Mouse (Mus musculus) small intestine, adult 2 months (tissue): ENCODE results near the gene Gm13288.
"Not testable (repeated sequence)": the region's sequence is repeated elsewhere in the genome, so short reads cannot be mapped to it uniquely, and the experiment has no call there.

ENCODE experiments used
- CTCF ChIP-seq: fragments of 200-500 bp; IDR thresholded peaks from 2 replicates; pipeline ENCODE4 v1.5.1; 2012; ENCODE audit warnings: low read depth, mild to moderate bottlenecking, control low read depth, inconsistent platforms, low read length, moderate library complexity, mixed read lengths; ENCODE audit not compliant: insufficient replicate concordance, insufficient read length; ENCODE audit errors: extremely low read depth
- POLR2A ChIP-seq: fragments of 200-500 bp; IDR thresholded peaks from 2 replicates; pipeline ENCODE4 v1.6.1; 2012; ENCODE audit warnings: low read depth, mild to moderate bottlenecking, control low read depth, inconsistent platforms, low read length, moderate library complexity

DNA sequence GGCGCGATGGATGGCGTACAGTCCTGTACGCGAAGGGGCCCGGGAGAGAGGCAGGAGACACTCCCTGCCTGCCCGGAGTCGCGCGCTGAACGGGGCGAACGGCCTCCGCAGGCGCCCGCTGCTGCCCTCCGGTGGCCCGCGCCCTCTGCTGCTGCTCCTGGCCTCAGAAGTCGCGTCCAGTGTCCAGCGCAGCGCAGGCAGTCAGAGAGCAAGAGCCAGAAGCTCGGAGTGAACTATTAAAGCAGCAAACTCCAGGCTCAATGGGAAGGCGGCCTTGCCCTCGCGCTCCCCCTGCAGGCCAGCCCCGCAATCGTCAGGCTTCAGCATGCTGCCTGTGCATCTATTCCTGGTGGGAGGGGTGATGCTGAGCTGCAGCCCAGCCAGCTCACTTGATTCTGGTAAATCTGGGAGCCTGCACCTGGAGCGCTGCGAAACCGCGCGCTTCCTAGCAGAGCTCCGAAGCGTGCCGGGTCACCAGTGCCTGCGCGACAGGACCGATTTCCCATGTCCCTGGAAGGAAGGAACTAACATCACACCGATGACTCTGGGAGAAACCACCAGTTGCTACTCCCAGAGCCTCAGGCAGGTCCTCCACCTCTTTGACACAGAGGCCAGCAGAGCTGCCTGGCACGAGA is 41.8 kb upstream of the Gm13288 start:
- peak; percentile 34; the same call in 1 of the 2 replicates for TF ChIP-seq CTCF
- not testable (repeated sequence) for TF ChIP-seq POLR2A
